Mouse (Mus musculus) megakaryocyte, embryonic 14.5 days (primary cell): ENCODE results near the gene Ube4b.

Experiments used
- FLI1 ChIP-seq: IDR thresholded peaks from 2 replicates; pipeline ENCODE4 v1.6.1; 2012; ENCODE audit warnings: low read length, inconsistent platforms, mixed read lengths
- GATA1 ChIP-seq: IDR thresholded peaks from 3 replicates; pipeline ENCODE4 v1.6.1; 2012; ENCODE audit warnings: mixed read lengths, low read length, inconsistent platforms, borderline replicate concordance

DNA sequence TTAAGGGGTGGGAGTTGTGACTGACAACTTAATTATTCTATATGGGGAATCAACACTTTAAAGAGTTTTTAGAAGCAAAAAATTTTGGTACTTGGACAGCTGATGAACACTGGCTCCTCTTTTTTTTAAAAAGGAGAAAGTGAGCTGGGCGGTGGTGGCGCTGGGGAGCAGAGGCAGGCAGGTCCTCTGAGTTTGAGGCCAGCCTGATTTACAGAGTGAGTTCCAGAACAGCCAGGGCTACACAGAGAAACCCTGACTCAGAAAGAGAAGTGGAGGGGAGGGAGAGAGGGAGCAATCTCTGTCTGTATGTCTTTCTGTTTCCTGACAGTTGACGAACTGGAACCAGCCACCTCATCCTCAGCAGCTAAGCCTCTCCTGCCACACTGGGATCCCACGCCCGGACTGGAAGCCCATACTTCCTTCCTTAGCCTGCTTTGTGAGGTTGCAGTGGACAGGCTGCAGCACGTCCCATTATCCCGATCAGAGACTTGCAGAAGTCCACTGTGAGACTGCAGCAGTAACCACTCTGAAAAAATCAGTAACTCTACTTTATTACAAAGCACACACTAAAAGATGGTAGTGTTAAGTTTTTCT lies 136.3 kb downstream of the Ube4b start:
- TF ChIP-seq GATA1 (no peak), FLI1 (no peak)
